Mouse (Mus musculus) liver, embryonic 12.5 days (tissue): Measurements from ENCODE around the gene Slc22a16. TPM values are rescaled to one million over a fixed set of nuclear protein-coding genes. Genes with fewer than 3 reads are reported as not detected.
A peak's percentile ranks its signal among the peaks of the same experiment; 100 is the strongest.

Experiments
- ATAC-seq: fragments of 200-750 bp; cut with Nextera tagmentation; 2 replicates; pipeline ENCODE4 v1.8.0; 2017; ENCODE audit warnings: moderate number of reproducible peaks, mild to moderate bottlenecking, moderate library complexity
- H3K27ac ChIP-seq: fragments of 300-500 bp; sonication (generic); 2 replicates; pipeline ENCODE4 v1.5.1; 2016; ENCODE audit warnings: mild to moderate bottlenecking
- H3K27me3 ChIP-seq: fragments of 300-500 bp; sonication (generic); replicated peaks from 2 replicates; pipeline ENCODE4 v1.6.1; 2016; ENCODE audit warnings: mild to moderate bottlenecking, moderate library complexity
- H3K36me3 ChIP-seq: fragments of 300-500 bp; sonication (generic); 2 replicates; pipeline ENCODE4 v1.6.1; 2016; ENCODE audit warnings: mild to moderate bottlenecking, moderate library complexity
- H3K4me1 ChIP-seq: fragments of 300-500 bp; sonication (generic); 2 replicates; pipeline ENCODE4 v1.6.1; 2016
- H3K4me2 ChIP-seq: fragments of 300-500 bp; sonication (generic); 2 replicates; pipeline ENCODE4 v1.6.1; 2016; ENCODE audit warnings: mild to moderate bottlenecking, moderate library complexity
- H3K4me3 ChIP-seq: fragments of 300-500 bp; sonication (generic); 2 replicates; pipeline ENCODE4 v1.5.1; 2016; ENCODE audit warnings: mild to moderate bottlenecking, moderate library complexity
- H3K9ac ChIP-seq: fragments of 300-500 bp; sonication (generic); 2 replicates; pipeline ENCODE4 v1.6.1; 2016; ENCODE audit warnings: mild to moderate bottlenecking, moderate library complexity
- H3K9me3 ChIP-seq: fragments of 300-500 bp; sonication (generic); replicated peaks from 2 replicates; pipeline ENCODE4 v1.6.1; 2016; ENCODE audit warnings: mild to moderate bottlenecking, moderate library complexity
- WGBS: fragments of 180-500 bp; shearing (Covaris S2); methylation state at CpG from one replicate; pipeline ENCODE4 v1.1.7; 2016; ENCODE audit not compliant: insufficient replicate concordance; 5-methylcytosine and 5-hydroxymethylcytosine counted together
- polyA plus RNA-seq: library from polyadenylated mRNA; unstranded; fragments of >200 nt; fragmentation: Nextera tagmentation; extraction: Ambion mirVana; gene quantifications from 2 replicates; pipeline ENCODE4 v1.2.1, GENCODE M21; 2016

Slc22a16 gene
- polyA plus RNA-seq: not detected in 2 replicates

DNA sequence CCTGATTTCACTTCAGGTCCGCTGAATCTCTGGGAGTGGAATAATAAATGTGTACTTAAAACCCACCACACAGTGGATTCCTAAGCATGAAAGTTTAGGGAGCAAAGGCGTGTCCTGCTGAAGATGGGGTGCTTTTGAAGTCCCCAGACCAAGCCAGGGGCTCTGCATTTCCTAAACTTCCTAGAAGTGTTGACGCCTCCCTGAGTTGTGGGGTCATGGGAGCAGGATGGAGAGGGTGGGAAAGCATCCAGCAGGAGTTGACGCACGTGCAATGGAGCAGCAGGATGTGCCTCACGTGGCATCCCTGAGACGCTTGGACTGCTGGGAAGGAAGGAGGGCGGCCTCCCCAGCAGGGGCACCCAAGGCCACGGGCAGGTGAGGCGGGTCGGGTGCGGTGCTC, at the start of gene Slc22a16:
TSS of gene Slc22a16 (plus strand) at position 301 of the 400 bp plus-strand sequence.
- Histone ChIP-seq H3K4me1 (no peaks in the 10 kb centered on the region), H3K4me2 (no peak within 1 kb of the TSS), H3K9ac (no peak within 1 kb of the TSS), H3K9me3 (no peaks in the 10 kb centered on the region), H3K4me3 (no peak within 1 kb of the TSS), H3K36me3 (no peaks in the 10 kb centered on the region), H3K27me3 (no peaks in the 10 kb centered on the region), H3K27ac (no peak within 1 kb of the TSS)
- no peak for ATAC-seq
- WGBS: 84% methylated on average over 12 of the region's 12 CpGs

DNA sequence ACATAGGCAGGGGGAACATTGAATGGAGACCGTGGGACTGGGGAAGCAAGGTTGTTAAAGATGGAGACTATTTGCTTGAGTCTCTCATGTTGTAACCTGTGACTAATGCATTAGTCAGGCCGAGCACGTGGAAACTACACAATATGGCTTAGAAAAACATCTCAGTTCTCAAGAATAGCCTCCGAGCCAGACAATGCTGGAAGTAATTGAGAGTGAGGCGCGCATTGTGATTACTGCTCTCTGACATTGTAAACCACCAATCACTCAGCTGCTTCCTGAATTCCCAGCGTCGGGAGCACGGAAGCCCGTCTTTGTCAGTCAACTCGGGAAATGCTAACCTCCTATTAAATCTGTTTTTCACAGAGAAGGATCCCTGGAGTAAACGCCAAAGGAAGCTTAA, 48.6 kb upstream of the Slc22a16 start:
- no peak overlapping the region for H3K27ac ChIP-seq
- H3K9me3 ChIP-seq: no peaks in the 10 kb centered on the region
- no peak overlapping the region for H3K4me3 ChIP-seq
- peaks cover 16% of the 10 kb centered on the region for H3K4me1 ChIP-seq
- H3K9ac ChIP-seq: no peak overlapping the region
- H3K4me2 ChIP-seq: no peak overlapping the region
- 45% methylated on average over 12 of the region's 12 CpGs for WGBS
- no peak for ATAC-seq
- H3K27me3 ChIP-seq: 0 out of 2 replicates have a peak, but pooled peaks cover 3% of the 10 kb centered on the region
- H3K36me3 ChIP-seq: no peaks in the 10 kb centered on the region

DNA sequence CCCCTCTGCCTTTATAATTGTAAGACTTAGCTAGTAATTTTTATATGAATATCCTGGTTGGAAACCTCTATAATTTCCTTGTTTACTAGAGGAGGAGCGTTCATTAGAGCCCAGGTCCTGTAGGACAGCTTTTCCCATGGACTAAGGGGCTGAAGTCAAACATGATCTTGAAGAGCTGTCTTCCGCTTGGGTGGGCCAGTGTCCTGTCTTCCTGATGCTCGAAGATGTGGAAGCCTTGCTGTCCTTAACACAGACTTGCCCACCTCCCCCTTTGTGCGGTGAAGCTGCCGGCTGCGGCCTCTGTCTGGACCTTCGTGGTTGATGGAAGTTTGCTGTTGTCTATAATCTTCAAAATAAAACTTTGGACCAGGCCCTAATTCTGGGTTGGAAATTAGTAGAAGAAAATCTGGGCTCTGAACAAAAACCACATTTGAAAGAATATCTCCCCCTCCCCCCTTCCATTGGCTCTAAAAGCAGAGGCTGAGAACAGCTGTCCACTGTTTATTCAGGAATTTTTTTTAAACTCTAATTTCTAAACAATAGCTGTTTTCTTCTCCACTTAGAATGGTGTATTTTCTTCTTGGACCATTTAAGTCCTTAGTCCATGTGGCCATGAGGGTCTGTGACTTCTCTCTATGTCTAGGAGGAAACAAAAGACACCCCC, 46.7 kb upstream of the Slc22a16 start:
- ATAC-seq: no peak
- H3K9me3 ChIP-seq: no peaks in the 10 kb centered on the region
- peaks cover 34% of the 10 kb centered on the region for H3K4me1 ChIP-seq
- 0 out of 2 replicates have a peak, but pooled peaks cover 3% of the 10 kb centered on the region for H3K27me3 ChIP-seq
- no peak overlapping the region for H3K4me3 ChIP-seq
- H3K4me2 ChIP-seq: no peak overlapping the region
- no peaks in the 10 kb centered on the region for H3K36me3 ChIP-seq
- H3K9ac ChIP-seq: no peak overlapping the region
- H3K27ac ChIP-seq: no peak overlapping the region
- WGBS: 71% methylated on average over 7 of the region's 7 CpGs

DNA sequence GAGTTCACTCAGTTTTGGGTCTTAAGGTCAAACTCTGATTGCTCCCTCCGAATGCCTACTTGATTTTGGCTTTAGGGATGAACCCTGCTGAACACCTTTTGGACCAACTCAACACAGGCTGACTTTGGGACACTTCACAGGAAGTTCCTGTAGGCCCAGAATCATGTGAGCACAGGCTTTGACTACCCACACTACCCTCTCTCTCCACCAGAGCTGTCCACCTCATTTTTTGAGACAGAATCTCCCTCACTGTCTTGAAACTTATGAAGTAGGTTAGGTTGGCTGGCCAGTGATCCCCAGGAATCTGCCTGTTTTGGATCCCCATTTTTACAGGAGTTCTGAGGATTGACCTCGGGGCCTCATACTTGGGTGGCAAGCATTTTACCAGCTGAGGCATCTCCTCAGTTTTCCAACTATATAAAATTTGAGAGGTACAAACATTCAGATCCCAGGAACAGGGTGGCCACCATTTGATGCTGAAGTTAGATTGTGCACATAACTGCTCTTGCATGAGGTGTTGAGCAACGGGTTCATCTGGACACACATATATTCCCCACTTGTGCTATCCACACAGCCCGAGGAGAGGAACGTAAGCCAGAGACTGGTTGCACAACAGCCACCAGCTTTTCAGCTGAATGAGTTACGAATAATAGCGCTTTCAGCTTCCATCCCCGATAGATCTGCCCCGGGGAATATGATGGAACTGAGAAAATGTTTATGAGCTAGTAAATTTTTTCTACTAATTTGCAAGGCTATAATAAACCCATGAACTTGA, 45.9 kb upstream of the Slc22a16 start:
- 0 out of 2 replicates have a peak, but pooled peaks cover 3% of the 10 kb centered on the region for H3K27me3 ChIP-seq
- H3K4me3 ChIP-seq: no peak overlapping the region
- H3K4me1 ChIP-seq: peaks cover 42% of the 10 kb centered on the region
- H3K9me3 ChIP-seq: no peaks in the 10 kb centered on the region
- WGBS: 59% methylated on average over 9 of the region's 9 CpGs
- H3K4me2 ChIP-seq: no peak overlapping the region
- ATAC-seq: no peak
- H3K27ac ChIP-seq: 0 out of 2 replicates have a peak overlapping the region, but pooled peaks have one; percentile 7
- H3K9ac ChIP-seq: no peak overlapping the region
- no peaks in the 10 kb centered on the region for H3K36me3 ChIP-seq

DNA sequence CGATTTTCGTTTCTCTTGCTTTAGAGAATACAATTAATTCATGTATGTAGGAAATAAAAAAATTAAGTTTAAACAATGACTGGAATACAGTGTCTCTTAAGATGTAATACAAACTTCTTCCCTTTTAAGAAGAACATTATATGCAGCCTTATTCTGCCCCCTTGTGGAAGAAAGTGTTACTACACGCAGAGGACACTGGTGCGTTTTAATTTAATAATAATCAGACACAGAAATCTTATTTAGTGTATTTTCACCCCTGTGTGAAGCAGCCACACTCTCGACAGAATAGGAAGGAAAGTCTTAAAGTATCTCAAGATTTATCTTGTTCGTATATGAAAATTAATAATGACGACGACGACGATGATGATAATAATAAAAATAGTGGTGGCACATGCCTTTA, 45.1 kb upstream of the Slc22a16 start:
- no peaks in the 10 kb centered on the region for H3K9me3 ChIP-seq
- H3K36me3 ChIP-seq: no peaks in the 10 kb centered on the region
- no peak overlapping the region for H3K27ac ChIP-seq
- H3K9ac ChIP-seq: no peak overlapping the region
- ATAC-seq: no peak
- H3K4me2 ChIP-seq: no peak overlapping the region
- no peak overlapping the region for H3K4me3 ChIP-seq
- H3K4me1 ChIP-seq: peaks cover 49% of the 10 kb centered on the region
- WGBS: 26% methylated on average over 10 of the region's 10 CpGs
- H3K27me3 ChIP-seq: 0 out of 2 replicates have a peak, but pooled peaks cover 3% of the 10 kb centered on the region

DNA sequence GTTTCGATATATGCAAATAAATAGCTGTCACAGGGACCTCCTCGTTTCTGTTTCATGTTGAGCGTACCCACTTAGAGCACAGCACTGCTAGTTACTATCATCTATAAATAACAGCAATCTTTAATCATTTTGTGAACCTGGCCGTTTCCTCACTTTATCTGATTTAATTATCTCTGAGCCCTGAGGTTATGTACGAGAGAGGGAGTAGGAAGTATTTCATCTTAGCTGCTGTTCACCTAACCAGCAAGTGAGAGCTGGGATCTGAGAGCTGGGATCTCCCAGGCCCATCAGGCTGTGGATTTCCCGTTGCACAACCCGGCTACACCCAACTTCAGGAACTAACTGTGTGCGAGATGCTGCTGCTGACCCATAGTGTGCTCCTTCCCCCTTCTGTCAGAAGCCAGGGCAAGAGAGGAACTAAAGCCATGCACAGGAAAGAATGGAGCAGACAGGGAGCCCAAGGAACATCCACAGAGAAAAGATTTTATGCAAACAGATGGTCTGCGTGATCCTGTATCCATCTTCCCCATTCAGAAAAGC, 44.5 kb upstream of the Slc22a16 start:
- H3K9me3 ChIP-seq: no peaks in the 10 kb centered on the region
- no peak overlapping the region for H3K27ac ChIP-seq
- no peak overlapping the region for H3K4me2 ChIP-seq
- 0 out of 2 replicates have a peak, but pooled peaks cover 3% of the 10 kb centered on the region for H3K27me3 ChIP-seq
- no peak overlapping the region for H3K4me3 ChIP-seq
- 26% methylated on average over 9 of the region's 9 CpGs for WGBS
- no peak overlapping the region for H3K9ac ChIP-seq
- H3K4me1 ChIP-seq: peaks cover 49% of the 10 kb centered on the region
- no peaks in the 10 kb centered on the region for H3K36me3 ChIP-seq
- no peak for ATAC-seq

DNA sequence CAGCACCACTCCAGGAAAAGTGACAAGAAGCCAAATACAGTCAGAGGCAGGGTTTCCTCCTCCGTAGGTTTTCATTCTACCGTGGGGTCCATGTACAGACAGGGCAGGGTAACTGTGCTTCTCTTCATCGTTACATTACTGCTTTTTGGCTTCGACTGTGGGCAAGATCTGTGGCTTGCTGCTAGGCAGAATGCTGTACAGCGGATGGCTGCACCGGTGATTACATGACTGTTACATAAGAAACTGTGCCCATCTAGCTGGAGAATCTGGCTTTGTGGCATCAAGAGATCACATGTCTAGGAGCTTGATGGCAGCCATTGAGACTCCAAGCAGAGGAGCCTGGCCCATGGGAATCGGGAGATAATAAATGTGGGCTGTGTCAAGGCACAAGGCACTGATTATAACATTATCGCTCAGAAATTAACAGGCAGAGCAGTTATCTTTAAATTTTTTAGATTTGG, 43.8 kb upstream of the Slc22a16 start:
- Histone ChIP-seq H3K4me1 (peaks cover 49% of the 10 kb centered on the region), H3K9ac (no peak overlapping the region), H3K4me2 (no peak overlapping the region), H3K4me3 (no peak overlapping the region), H3K9me3 (no peaks in the 10 kb centered on the region), H3K36me3 (no peaks in the 10 kb centered on the region), H3K27ac (no peak overlapping the region), H3K27me3 (0 out of 2 replicates have a peak, but pooled peaks cover 3% of the 10 kb centered on the region)
- ATAC-seq: no peak
- WGBS: 30% methylated on average over 8 of the region's 8 CpGs

DNA sequence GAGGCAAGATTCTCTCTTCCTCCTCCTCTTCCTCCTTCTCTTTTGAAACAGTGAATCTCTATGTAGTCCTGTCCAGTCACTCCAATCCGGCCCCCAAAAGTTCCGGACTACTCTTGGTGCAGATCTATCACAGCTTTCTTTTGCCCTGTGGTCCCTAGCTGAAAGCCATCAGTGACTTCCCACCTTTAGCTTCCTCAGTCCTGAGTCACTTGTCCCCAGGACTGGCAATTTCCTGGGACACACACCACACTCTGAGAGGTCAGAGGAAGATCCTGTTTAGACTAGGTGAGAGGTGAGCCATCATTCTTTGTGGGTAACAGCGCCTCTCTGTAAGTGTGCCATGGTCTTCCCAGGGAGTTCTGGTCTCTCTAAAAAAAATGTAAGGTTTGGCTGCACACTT, 43.1 kb upstream of the Slc22a16 start:
- 0 out of 2 replicates have a peak, but pooled peaks cover 3% of the 10 kb centered on the region for H3K27me3 ChIP-seq
- H3K36me3 ChIP-seq: no peaks in the 10 kb centered on the region
- no peak for ATAC-seq
- no peak overlapping the region for H3K27ac ChIP-seq
- no peaks in the 10 kb centered on the region for H3K9me3 ChIP-seq
- H3K4me2 ChIP-seq: no peak overlapping the region
- no peak overlapping the region for H3K4me3 ChIP-seq
- H3K4me1 ChIP-seq: peaks cover 49% of the 10 kb centered on the region
- no peak overlapping the region for H3K9ac ChIP-seq
- 67% methylated on average over 3 of the region's 3 CpGs for WGBS

DNA sequence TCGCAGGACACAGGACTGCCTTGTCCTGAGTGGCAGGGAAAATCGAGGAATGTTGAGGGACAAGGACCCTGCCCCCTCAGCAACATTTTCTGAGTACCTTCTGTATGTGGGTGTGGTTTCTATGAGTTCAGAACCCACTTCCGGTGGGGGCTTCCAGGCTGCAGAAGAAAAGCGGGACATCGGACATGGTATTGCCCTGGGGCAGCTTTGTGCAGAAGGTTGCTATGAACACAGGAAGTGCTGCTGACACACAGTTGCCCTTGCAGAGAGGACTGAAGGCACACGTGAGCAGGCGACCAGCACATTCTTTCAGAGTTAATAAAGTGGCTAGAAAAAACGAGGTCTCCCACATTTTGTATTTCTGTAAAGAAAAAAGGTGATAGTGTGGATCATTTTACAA, 42.6 kb upstream of the Slc22a16 start:
- H3K4me1 ChIP-seq: peaks cover 49% of the 10 kb centered on the region
- H3K27ac ChIP-seq: no peak overlapping the region
- no peaks in the 10 kb centered on the region; the same call in 1 of the 2 replicates for H3K9me3 ChIP-seq
- no peak for ATAC-seq
- no peak overlapping the region for H3K4me3 ChIP-seq
- H3K9ac ChIP-seq: no peak overlapping the region
- no peaks in the 10 kb centered on the region for H3K36me3 ChIP-seq
- no peak overlapping the region for H3K4me2 ChIP-seq
- 14% methylated on average over 8 of the region's 8 CpGs for WGBS
- H3K27me3 ChIP-seq: 0 out of 2 replicates have a peak, but pooled peaks cover 3% of the 10 kb centered on the region

DNA sequence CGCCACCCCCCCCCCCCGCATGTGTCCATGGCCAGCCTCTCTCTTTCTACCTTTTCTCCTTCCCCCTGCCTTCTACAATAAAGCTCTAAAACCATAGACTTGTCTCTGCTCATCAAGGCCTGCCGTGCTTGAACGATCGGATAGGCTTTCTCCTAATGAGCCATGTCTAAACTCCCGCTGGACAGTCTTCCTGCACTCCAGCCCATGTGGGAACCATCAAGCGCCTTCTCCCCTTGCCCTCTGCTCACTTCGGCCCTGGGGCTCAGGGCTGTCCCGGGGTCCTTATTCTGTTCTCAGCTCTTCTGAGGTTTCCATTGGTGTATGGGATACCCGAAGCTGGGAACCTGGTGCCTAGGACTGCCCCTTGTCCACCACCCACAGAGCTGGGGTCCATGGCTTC, 41.5 kb upstream of the Slc22a16 start:
- Histone ChIP-seq H3K27me3 (no peaks in the 10 kb centered on the region), H3K4me2 (no peak overlapping the region), H3K4me3 (no peak overlapping the region), H3K36me3 (no peaks in the 10 kb centered on the region), H3K9ac (no peak overlapping the region), H3K9me3 (no peaks in the 10 kb centered on the region; the same call in 1 of the 2 replicates), H3K27ac (no peak overlapping the region), H3K4me1 (peaks cover 49% of the 10 kb centered on the region)
- ATAC-seq: no peak
- 75% methylated on average over 8 of the region's 10 CpGs for WGBS

DNA sequence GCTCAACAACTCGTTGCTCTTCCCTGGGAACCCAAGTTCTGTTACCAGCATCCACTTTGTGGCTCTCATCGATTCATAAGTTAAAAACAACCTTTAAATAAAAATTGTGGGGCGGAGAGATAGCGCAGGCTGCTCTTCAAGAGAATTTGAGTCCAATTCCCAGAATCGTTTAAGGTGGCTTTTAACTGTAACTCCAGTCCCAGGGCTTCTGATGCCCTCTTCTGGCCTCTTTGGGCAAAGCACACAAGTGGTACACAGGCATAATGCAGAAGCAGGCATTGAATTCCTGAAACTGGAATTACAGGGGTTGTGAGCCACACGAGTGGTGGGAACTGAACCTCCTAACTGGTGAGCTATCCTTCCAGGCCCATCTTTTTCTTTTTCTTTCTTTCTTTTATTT, 40.5 kb upstream of the Slc22a16 start:
- H3K27ac ChIP-seq: no peak overlapping the region
- H3K4me3 ChIP-seq: no peak overlapping the region
- peak overlapping the region; percentile 37 for H3K4me2 ChIP-seq
- H3K27me3 ChIP-seq: no peaks in the 10 kb centered on the region
- peaks cover 49% of the 10 kb centered on the region for H3K4me1 ChIP-seq
- no peak overlapping the region for H3K9ac ChIP-seq
- no peaks in the 10 kb centered on the region; the same call in 1 of the 2 replicates for H3K9me3 ChIP-seq
- no peaks in the 10 kb centered on the region for H3K36me3 ChIP-seq
- 0 out of 2 replicates have a peak, but pooled peaks have one; percentile 30 for ATAC-seq
- 19% methylated on average over 6 of the region's 6 CpGs for WGBS

DNA sequence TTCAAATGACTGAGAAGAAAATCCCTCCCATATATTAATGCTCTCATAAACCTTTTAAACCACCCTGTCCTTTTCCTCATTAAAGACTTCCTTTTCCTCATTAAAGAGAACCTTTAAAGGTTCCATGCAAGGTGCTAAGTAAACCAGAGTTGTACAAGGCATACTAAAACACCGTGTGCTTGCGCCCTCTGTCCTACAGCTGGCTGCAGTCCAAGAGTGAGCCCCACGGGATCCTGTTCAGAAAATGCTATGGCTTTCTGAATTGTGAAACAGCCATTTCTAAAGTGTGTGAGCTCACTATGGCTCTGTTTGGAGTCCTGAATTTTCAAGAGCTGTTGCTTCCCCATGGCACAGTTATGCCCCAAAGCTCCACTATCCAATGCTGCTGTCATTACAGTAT, 39.5 kb upstream of the Slc22a16 start:
- Histone ChIP-seq H3K4me1 (peaks cover 42% of the 10 kb centered on the region), H3K9ac (no peak overlapping the region), H3K27ac (no peak overlapping the region), H3K36me3 (no peaks in the 10 kb centered on the region), H3K27me3 (no peaks in the 10 kb centered on the region), H3K9me3 (no peaks in the 10 kb centered on the region; the same call in 1 of the 2 replicates), H3K4me2 (no peak overlapping the region), H3K4me3 (no peak overlapping the region)
- WGBS: 76% methylated on average over 3 of the region's 3 CpGs
- ATAC-seq: no peak
